Mouse (Mus musculus): ENCODE data around the gene Iyd. TPM values are rescaled to one million over a fixed set of nuclear protein-coding genes. Genes with fewer than 3 reads are reported as not detected.

Iyd gene
- polyA plus RNA-seq, 1 experiment from 2014 or later: 43.4 TPM

- no peaks in the 10 kb centered on the region for H3K9me3 ChIP-seq (ENCODE audit: low read length)
- no peaks in the 10 kb centered on the region for H3K36me3 ChIP-seq (replicated peaks; ENCODE audit: insufficient read depth, low read length)
- no peaks in the 10 kb centered on the region for H3K4me1 ChIP-seq (ENCODE audit: insufficient read depth)
- 67% methylated on average over 3 of the region's 3 CpGs for WGBS (ENCODE audit: insufficient replicate concordance)
- no peak overlapping the region for H3K9ac ChIP-seq (replicated peaks)
- H3K27ac ChIP-seq (ENCODE audit: low read depth): no peak overlapping the region
- TF ChIP-seq CTCF (IDR thresholded peaks at IDR 0.05; ENCODE audit: low read depth): no peak
- TF ChIP-seq EP300 (IDR thresholded peaks at IDR 0.05; ENCODE audit: low read depth): no peak
- DNase-seq: no peak
- ATAC-seq: no peak
- no peaks in the 10 kb centered on the region for H3K27me3 ChIP-seq (ENCODE audit: insufficient read depth, low read length)
- H3K4me2 ChIP-seq (ENCODE audit: low read depth, low read length): no peak overlapping the region
- H3K4me3 ChIP-seq (ENCODE audit: low read depth, low read length): no peak overlapping the region
These were observed 51.8 kb downstream of the Iyd start for GRCm38 (mm10) chr10:3591790-3592189.

- Histone ChIP-seq H3K9me3 (ENCODE audit: low read length) (no peaks in the 10 kb centered on the region), H3K36me3 (replicated peaks; ENCODE audit: insufficient read depth, low read length) (no peaks in the 10 kb centered on the region), H3K27ac (ENCODE audit: low read depth) (no peak overlapping the region), H3K9ac (replicated peaks) (no peak overlapping the region), H3K4me2 (ENCODE audit: low read depth, low read length) (no peak overlapping the region), H3K4me3 (ENCODE audit: low read depth, low read length) (no peak overlapping the region), H3K4me1 (ENCODE audit: insufficient read depth) (no peaks in the 10 kb centered on the region), H3K27me3 (ENCODE audit: insufficient read depth, low read length) (no peaks in the 10 kb centered on the region)
- TF ChIP-seq CTCF (IDR thresholded peaks at IDR 0.05; ENCODE audit: low read depth) (no peak), EP300 (IDR thresholded peaks at IDR 0.05; ENCODE audit: low read depth) (no peak)
- ATAC-seq: no peak
- DNase-seq: no peak
- WGBS (ENCODE audit: insufficient replicate concordance): 61% methylated on average over 2 of the region's 2 CpGs
These were observed 56.7 kb downstream of the Iyd start for GRCm38 (mm10) chr10:3596697-3597096.

DNA sequence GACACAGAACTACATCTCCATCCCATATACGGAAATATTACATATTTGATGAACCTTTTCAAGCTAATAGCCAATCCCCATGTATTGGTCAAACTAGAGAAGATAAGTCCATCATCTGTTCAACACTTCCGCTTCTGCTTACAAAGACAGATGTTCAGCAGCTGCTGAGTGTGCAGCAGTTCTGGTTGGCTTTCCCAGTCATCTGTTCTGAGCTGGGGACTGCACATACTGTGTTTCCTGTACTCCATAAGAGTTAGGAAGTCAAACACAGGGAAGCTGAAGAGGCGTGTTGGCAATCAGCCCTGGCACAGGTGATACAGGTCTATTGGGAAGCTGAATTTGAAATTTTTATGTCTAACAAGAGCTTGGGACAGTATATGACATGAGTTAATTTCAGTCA, 57.7 kb downstream of the Iyd start:
- 85% methylated on average over 3 of the region's 3 CpGs for WGBS (ENCODE audit: insufficient replicate concordance)
- Histone ChIP-seq H3K36me3 (replicated peaks; ENCODE audit: insufficient read depth, low read length) (no peaks in the 10 kb centered on the region), H3K9ac (replicated peaks) (no peak overlapping the region), H3K27ac (ENCODE audit: low read depth) (no peak overlapping the region), H3K4me2 (ENCODE audit: low read depth, low read length) (no peak overlapping the region), H3K4me1 (ENCODE audit: insufficient read depth) (no peaks in the 10 kb centered on the region), H3K9me3 (ENCODE audit: low read length) (no peaks in the 10 kb centered on the region), H3K4me3 (ENCODE audit: low read depth, low read length) (no peak overlapping the region), H3K27me3 (ENCODE audit: insufficient read depth, low read length) (no peaks in the 10 kb centered on the region)
- no peak for TF ChIP-seq CTCF (IDR thresholded peaks at IDR 0.05; ENCODE audit: low read depth)
- no peak for TF ChIP-seq EP300 (IDR thresholded peaks at IDR 0.05; ENCODE audit: low read depth)
- ATAC-seq (no peak), DNase-seq (no peak)

Other genes with a start within 250 kb of the Iyd start
- gene Ppp1r14c, start 174.2 kb upstream of the Iyd start, polyA plus RNA-seq (2015; fragmentation: Nextera tagmentation; extraction: Ambion mirVana): 0.08 and 0.36 TPM in 2 replicates
- gene Plekhg1, start 200.1 kb downstream of the Iyd start, polyA plus RNA-seq (2015; fragmentation: Nextera tagmentation; extraction: Ambion mirVana): 1.4 and 1.7 TPM in 2 replicates

All from liver, postnatal 0 days (tissue).